Mouse (Mus musculus) MEL (cell line): Measurements from ENCODE around the gene Fcrl1. TPM values are rescaled to one million over a fixed set of nuclear protein-coding genes. Genes with fewer than 3 reads are reported as not detected.

ENCODE experiments used
- DNase-seq: peaks from one replicate; pipeline ENCODE4 v3.0.0; 2011; ENCODE audit warnings: low read depth, low spot score
- H3K27ac ChIP-seq: 2 replicates; pipeline ENCODE4 v1.5.1; 2012; ENCODE audit warnings: low read depth, mild to moderate bottlenecking, control low read depth, low read length, moderate library complexity; ENCODE audit not compliant: control insufficient read depth
- H3K27me3 ChIP-seq, 2 experiments: fragments of 150-350 bp in 1 of 2; sonication (generic) in 1 of 2; 2 replicates each; pipeline ENCODE4 v1.6.1; 2012; ENCODE audit warnings: low read length in 2 of 2, mild to moderate bottlenecking in 2 of 2, improper control_type of control experiment in 1 of 2, moderate library complexity in 1 of 2; ENCODE audit not compliant: insufficient read depth in 2 of 2, control insufficient read depth in 1 of 2
- H3K36me3 ChIP-seq, 2 experiments: 2 replicates each; pipeline ENCODE4 v1.6.1; 2012 to 2014; ENCODE audit warnings: low read length in 2 of 2, improper control_type of control experiment in 1 of 2, inconsistent platforms in 1 of 2, mild to moderate bottlenecking in 1 of 2; ENCODE audit not compliant: insufficient read depth in 2 of 2, control insufficient read depth in 1 of 2
- H3K4me1 ChIP-seq, 2 experiments: fragments of 150-350 bp in 1 of 2; sonication (generic) in 1 of 2; 2 replicates each; pipeline ENCODE4 v1.6.1; 2012; ENCODE audit warnings: low read length in 2 of 2, improper control_type of control experiment in 1 of 2, mild to moderate bottlenecking in 1 of 2; ENCODE audit not compliant: insufficient read depth in 2 of 2, control insufficient read depth in 1 of 2
- H3K4me3 ChIP-seq, 2 experiments: fragments of 150-350 bp in 1 of 2; sonication (generic) in 1 of 2; 2 replicates each; pipeline ENCODE4 v1.5.1; 2012; ENCODE audit warnings: low read depth in 2 of 2, low read length in 2 of 2, mild to moderate bottlenecking in 2 of 2, moderate library complexity in 2 of 2, control low read depth in 1 of 2, improper control_type of control experiment in 1 of 2; ENCODE audit not compliant: control insufficient read depth in 1 of 2, insufficient read depth in 1 of 2
- H3K79me2 ChIP-seq: 2 replicates; pipeline ENCODE4 v1.6.1; 2012; ENCODE audit warnings: mild to moderate bottlenecking, low read length, moderate library complexity; ENCODE audit not compliant: control insufficient read depth, poor library complexity, insufficient read depth
- H3K9ac ChIP-seq: 2 replicates; pipeline ENCODE4 v1.6.1; 2012; ENCODE audit warnings: low read depth, mild to moderate bottlenecking, control low read depth, low read length, moderate library complexity; ENCODE audit not compliant: control insufficient read depth, poor library complexity, severe bottlenecking
- H3K9me3 ChIP-seq: fragments of 150-350 bp; sonication (generic); replicated peaks from 2 replicates; pipeline ENCODE4 v1.6.1; 2012; ENCODE audit warnings: mild to moderate bottlenecking, low read length, improper control_type of control experiment, moderate library complexity; ENCODE audit not compliant: insufficient read depth
- BHLHE40 ChIP-seq: IDR thresholded peaks from 2 replicates; pipeline ENCODE4 v1.6.1; 2012; ENCODE audit warnings: low read depth, mild to moderate bottlenecking, inconsistent platforms, low read length, improper control_type of control experiment, borderline replicate concordance
- CHD1 ChIP-seq: IDR thresholded peaks from 2 replicates; pipeline ENCODE4 v1.6.1; 2012; ENCODE audit warnings: low read depth, mild to moderate bottlenecking, inconsistent platforms, low read length, improper control_type of control experiment
- CHD2 ChIP-seq: IDR thresholded peaks from 2 replicates; pipeline ENCODE4 v1.6.1; 2011; ENCODE audit warnings: low read length, improper control_type of control experiment
- E2F4 ChIP-seq: IDR thresholded peaks from 2 replicates; pipeline ENCODE4 v1.6.1; 2011; ENCODE audit warnings: low read depth, low read length, improper control_type of control experiment, borderline replicate concordance
- ELF1 ChIP-seq: IDR thresholded peaks from 2 replicates; pipeline ENCODE4 v1.6.1; 2014; ENCODE audit warnings: low read depth, mild to moderate bottlenecking, inconsistent platforms, low read length, improper control_type of control experiment, moderate library complexity
- ETS1 ChIP-seq: IDR thresholded peaks from 2 replicates; pipeline ENCODE4 v1.6.1; 2012; ENCODE audit warnings: low read depth, mild to moderate bottlenecking, inconsistent platforms, low read length, improper control_type of control experiment, moderate library complexity
- GABPA ChIP-seq: IDR thresholded peaks from 2 replicates; pipeline ENCODE4 v1.6.1; 2012; ENCODE audit warnings: low read depth, mild to moderate bottlenecking, inconsistent platforms, low read length, improper control_type of control experiment, moderate library complexity
- GATA1 ChIP-seq: IDR thresholded peaks from 2 replicates; pipeline ENCODE4 v1.6.1; 2011; ENCODE audit warnings: low read depth, low read length, improper control_type of control experiment
- HCFC1 ChIP-seq: IDR thresholded peaks from 2 replicates; pipeline ENCODE4 v1.6.1; 2012; ENCODE audit warnings: low read depth, mild to moderate bottlenecking, inconsistent platforms, low read length, improper control_type of control experiment, moderate library complexity
- JUND ChIP-seq: IDR thresholded peaks from 2 replicates; pipeline ENCODE4 v1.6.1; 2011; ENCODE audit warnings: low read depth, mild to moderate bottlenecking, improper control_type of control experiment, low read length
- MAFK ChIP-seq: IDR thresholded peaks from 2 replicates; pipeline ENCODE4 v1.6.1; 2011; ENCODE audit warnings: low read depth, mild to moderate bottlenecking, low read length, improper control_type of control experiment, borderline replicate concordance
- MAX ChIP-seq: IDR thresholded peaks from 2 replicates; pipeline ENCODE4 v1.6.1; 2011; ENCODE audit warnings: low read length, improper control_type of control experiment
- MAZ ChIP-seq: IDR thresholded peaks from 2 replicates; pipeline ENCODE4 v1.6.1; 2012; ENCODE audit warnings: low read depth, mild to moderate bottlenecking, inconsistent platforms, low read length, improper control_type of control experiment
- MEF2A ChIP-seq: IDR thresholded peaks from 2 replicates; pipeline ENCODE4 v1.6.1; 2014; ENCODE audit warnings: low read depth, mild to moderate bottlenecking, inconsistent platforms, low read length, improper control_type of control experiment; ENCODE audit not compliant: poor library complexity, insufficient replicate concordance, severe bottlenecking; ENCODE audit errors: extremely low read depth
- MXI1 ChIP-seq: IDR thresholded peaks from 2 replicates; pipeline ENCODE4 v1.6.1; 2011; ENCODE audit warnings: mild to moderate bottlenecking, low read depth, low read length, improper control_type of control experiment
- MYB ChIP-seq: IDR thresholded peaks from 2 replicates; pipeline ENCODE4 v1.6.1; 2011; ENCODE audit warnings: mild to moderate bottlenecking, low read depth, low read length, improper control_type of control experiment
- NELFE ChIP-seq: IDR thresholded peaks from 2 replicates; pipeline ENCODE4 v1.6.1; 2011; ENCODE audit warnings: low read depth, low read length, improper control_type of control experiment
- NRF1 ChIP-seq: IDR thresholded peaks from 2 replicates; pipeline ENCODE4 v1.6.1; 2014; ENCODE audit warnings: low read depth, mild to moderate bottlenecking, inconsistent platforms, low read length, improper control_type of control experiment, moderate library complexity; ENCODE audit not compliant: poor library complexity, insufficient read depth, severe bottlenecking
- POLR2AphosphoS5 ChIP-seq: IDR thresholded peaks from 2 replicates; pipeline ENCODE4 v1.6.1; 2012; ENCODE audit warnings: low read depth, borderline replicate concordance, mild to moderate bottlenecking, inconsistent platforms, low read length, moderate library complexity, mixed read lengths
- RAD21 ChIP-seq: IDR thresholded peaks from 2 replicates; pipeline ENCODE4 v1.6.1; 2011; ENCODE audit warnings: mild to moderate bottlenecking, low read depth, low read length, improper control_type of control experiment
- RCOR1 ChIP-seq: IDR thresholded peaks from 2 replicates; pipeline ENCODE4 v1.6.1; 2012; ENCODE audit warnings: low read depth, mild to moderate bottlenecking, inconsistent platforms, low read length, improper control_type of control experiment
- SMC3 ChIP-seq: IDR thresholded peaks from 2 replicates; pipeline ENCODE4 v1.6.1; 2011; ENCODE audit warnings: low read depth, low read length, improper control_type of control experiment
- TBP ChIP-seq: IDR thresholded peaks from 2 replicates; pipeline ENCODE4 v1.8.0; 2011; ENCODE audit warnings: low read depth, low read length, improper control_type of control experiment
- UBTF ChIP-seq: IDR thresholded peaks from 2 replicates; pipeline ENCODE4 v1.6.1; 2012; ENCODE audit warnings: low read depth, mild to moderate bottlenecking, inconsistent platforms, low read length, improper control_type of control experiment, moderate library complexity, borderline replicate concordance; ENCODE audit not compliant: insufficient read depth
- USF1 ChIP-seq: IDR thresholded peaks from 2 replicates; pipeline ENCODE4 v1.6.1; 2014; ENCODE audit warnings: low read depth, mild to moderate bottlenecking, inconsistent platforms, low read length, improper control_type of control experiment, moderate library complexity
- ZC3H11A ChIP-seq: IDR thresholded peaks from 2 replicates; pipeline ENCODE4 v1.6.1; 2012; ENCODE audit warnings: low read depth, mild to moderate bottlenecking, inconsistent platforms, low read length, improper control_type of control experiment
- ZKSCAN1 ChIP-seq: IDR thresholded peaks from 2 replicates; pipeline ENCODE4 v1.6.1; 2012; ENCODE audit warnings: low read depth, mild to moderate bottlenecking, inconsistent platforms, low read length, improper control_type of control experiment, moderate library complexity
- ZMIZ1 ChIP-seq: IDR thresholded peaks from 2 replicates; pipeline ENCODE4 v1.6.1; 2012; ENCODE audit warnings: low read depth, mild to moderate bottlenecking, inconsistent platforms, low read length, improper control_type of control experiment, moderate library complexity
- ZNF384 ChIP-seq: IDR thresholded peaks from 2 replicates; pipeline ENCODE4 v1.6.1; 2012; ENCODE audit warnings: low read depth, mild to moderate bottlenecking, inconsistent platforms, low read length, improper control_type of control experiment
- polyA plus RNA-seq, 2 experiments: library from polyadenylated mRNA; stranded (reverse) in 1 of 2; unstranded in 1 of 2; fragments of >175 nt in 1 of 2; fragments of >200 nt in 1 of 2; gene quantifications; 2 replicates each; pipeline versions ENCODE4 v1.2.1 to v1.2.4; 2012; ENCODE audit warnings: low replicate concordance in 2 of 2, low read depth in 1 of 2; ENCODE audit not compliant: insufficient read length in 2 of 2, insufficient read depth in 1 of 2, missing spikeins in 1 of 2
- total RNA-seq: library from RNA; depleted of rRNA; stranded (reverse); fragments of 300-350 nt; gene quantifications from 2 replicates; pipeline ENCODE4 v1.2.3, GENCODE M21; 2012

Gene Fcrl1
- total and polyA plus RNA-seq, 3 experiments, result 0.07 TPM; not detected in 2

DNA sequence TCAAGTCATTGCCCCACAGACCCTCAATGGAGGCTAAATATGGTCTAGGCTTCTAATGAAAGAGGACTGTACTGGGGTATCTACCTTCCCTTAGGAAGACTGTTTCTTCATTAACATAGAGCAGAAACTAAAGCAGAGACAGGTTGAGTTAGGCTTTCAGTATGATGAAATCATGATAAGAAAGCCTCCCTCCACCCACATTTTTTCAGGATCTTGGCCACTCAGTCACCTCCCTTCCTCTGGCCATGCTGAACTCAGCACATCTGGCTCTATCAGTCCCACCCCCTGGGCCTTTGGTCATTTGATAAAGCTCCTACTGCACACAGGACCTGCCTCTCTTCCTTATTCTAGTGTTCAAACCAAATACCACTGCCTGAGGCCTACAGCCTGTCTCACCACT, 18.6 kb upstream of the Fcrl1 start, which contains the start of gene Cd5l:
TSS of gene Cd5l (plus strand) at position 301 of the 400 bp plus-strand sequence.
- Histone ChIP-seq H3K27ac (no peak within 1 kb of the TSS), H3K9me3 (no peaks in the 10 kb centered on the region), H3K79me2 (no peaks in the 10 kb centered on the region), H3K9ac (no peak within 1 kb of the TSS), H3K4me1 (no peaks in the 10 kb centered on the region), H3K4me3 (no peak within 1 kb of the TSS), H3K27me3 (no peaks in the 10 kb centered on the region; a peak in 2 of 4 replicates), H3K36me3 (no peaks in the 10 kb centered on the region)
- no peak for TF ChIP-seq ETS1
- TF ChIP-seq ELF1, result no peak
- no peak for TF ChIP-seq E2F4
- TF ChIP-seq ZC3H11A, result no peak
- TF ChIP-seq UBTF, result no peak
- TF ChIP-seq HCFC1, result no peak
- no peak for TF ChIP-seq MXI1
- TF ChIP-seq NRF1, result no peak
- no peak for TF ChIP-seq MYB
- TF ChIP-seq USF1, result no peak
- TF ChIP-seq MAZ, result no peak
- no peak for TF ChIP-seq GATA1
- TF ChIP-seq MAX, result no peak
- no peak for TF ChIP-seq GABPA
- no peak for TF ChIP-seq ZMIZ1
- TF ChIP-seq ZKSCAN1, result no peak
- no peak for TF ChIP-seq ZNF384
- TF ChIP-seq MEF2A, result no peak
- no peak for DNase-seq

DNA sequence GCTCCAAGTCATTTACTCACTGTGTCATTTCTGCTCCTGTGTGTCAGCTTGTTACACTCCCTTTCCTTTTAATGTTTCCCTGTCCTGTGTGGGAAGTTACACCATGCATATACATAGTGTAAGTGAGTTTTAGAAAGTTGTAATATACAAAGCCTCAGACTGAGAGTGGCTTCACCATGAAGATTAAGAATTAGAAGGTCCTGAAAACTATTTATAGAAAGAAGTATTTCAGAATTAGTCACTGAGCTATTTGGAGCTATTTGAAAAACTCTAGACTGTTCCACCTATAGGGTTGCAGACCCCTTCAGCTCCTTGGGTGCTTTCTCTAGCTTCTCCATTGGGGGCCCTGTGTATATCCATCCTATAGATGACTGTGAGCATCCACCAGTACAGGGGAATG, 17.0 kb upstream of the Fcrl1 start:
- Histone ChIP-seq H3K27me3 (no peaks in the 10 kb centered on the region; a peak in 1 of 4 replicates), H3K9me3 (no peaks in the 10 kb centered on the region), H3K79me2 (no peaks in the 10 kb centered on the region), H3K27ac (no peak overlapping the region), H3K9ac (no peak overlapping the region), H3K4me3 (no peak overlapping the region), H3K4me1 (no peaks in the 10 kb centered on the region), H3K36me3 (no peaks in the 10 kb centered on the region)
- no peak for DNase-seq
- no peak for TF ChIP-seq JUND
- TF ChIP-seq ZC3H11A, result no peak
- no peak for TF ChIP-seq TBP
- no peak for TF ChIP-seq BHLHE40
- no peak for TF ChIP-seq SMC3
- TF ChIP-seq USF1, result no peak
- no peak for TF ChIP-seq MYB
- no peak for TF ChIP-seq CHD1
- TF ChIP-seq RAD21, result no peak
- no peak for TF ChIP-seq POLR2AphosphoS5
- TF ChIP-seq MAFK, result no peak
- no peak for TF ChIP-seq MAX
- no peak for TF ChIP-seq ZKSCAN1
- TF ChIP-seq UBTF, result no peak
- no peak for TF ChIP-seq ZNF384
- TF ChIP-seq NELFE, result no peak
- TF ChIP-seq RCOR1, result no peak
- no peak for TF ChIP-seq NRF1
- no peak for TF ChIP-seq MEF2A
- no peak for TF ChIP-seq CHD2
